Mouse (Mus musculus): Measurements from ENCODE around the gene 6030445D17Rik.
A peak's percentile ranks its signal among the peaks of the same experiment; 100 is the strongest.

Gene 6030445D17Rik

GRCm38 (mm10) chr4:136459210-136459609 lies 2.8 kb upstream of the 6030445D17Rik start:
- DNase-seq (ENCODE audit: low spot score) = no peak

- no peak for DNase-seq (ENCODE audit: low spot score)
Observed at GRCm38 (mm10) chr4:136461206-136461605, 844 bp upstream of the 6030445D17Rik start.

- no peak for DNase-seq (ENCODE audit: low spot score)
Observed at GRCm38 (mm10) chr4:136461761-136462085, 327 bp upstream of the 6030445D17Rik start.

DNA sequence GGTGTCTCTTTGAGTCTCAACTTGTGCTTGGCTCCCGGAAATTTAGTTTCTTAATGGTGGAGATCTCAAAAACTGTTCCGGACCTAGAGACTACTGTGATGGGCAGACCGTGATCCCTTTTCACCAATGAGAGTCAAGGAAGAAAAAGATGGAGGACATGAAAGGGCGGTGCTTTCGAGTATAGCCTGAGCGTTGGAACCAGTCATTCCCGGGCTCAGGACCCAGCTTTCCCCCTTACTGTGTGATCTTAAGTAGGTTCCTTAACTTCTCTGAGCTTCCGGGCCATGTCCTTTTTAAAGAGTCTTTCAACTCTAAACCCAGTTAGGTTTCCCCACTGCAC lies 759 bp downstream of the 6030445D17Rik start:
- no peak for DNase-seq (ENCODE audit: low spot score)

DNA sequence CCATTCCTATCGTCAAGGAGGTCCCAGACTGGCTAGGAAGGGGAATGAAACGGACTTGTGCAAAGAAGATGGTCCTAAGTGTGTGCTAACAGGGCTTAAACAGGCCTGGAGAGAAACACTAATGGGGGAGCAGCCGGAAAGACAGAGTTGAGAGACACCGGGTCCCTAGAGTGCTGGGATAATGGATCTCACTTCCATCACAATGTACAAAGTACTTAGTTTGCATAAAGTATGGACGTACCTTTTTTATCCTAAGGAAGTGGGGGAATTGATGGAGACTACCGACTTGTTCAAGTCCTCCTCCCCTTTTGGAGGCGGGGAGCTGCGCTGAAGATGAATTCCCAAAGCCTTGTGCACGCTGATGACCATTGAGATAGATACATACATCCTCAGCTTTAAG lies 1.4 kb downstream of the 6030445D17Rik start:
- no peak for DNase-seq (ENCODE audit: low spot score)

GRCm38 (mm10) chr4:136466226-136466625 lies 4.2 kb downstream of the 6030445D17Rik start:
- DNase-seq (ENCODE audit: low spot score) = peak; percentile 41

- DNase-seq (ENCODE audit: low spot score) = no peak
Observed at GRCm38 (mm10) chr4:136468553-136469327, 6.7 kb downstream of the 6030445D17Rik start.

- peak; percentile 93 for DNase-seq (ENCODE audit: low spot score)
Observed at GRCm38 (mm10) chr4:136469371-136469903, 7.4 kb downstream of the 6030445D17Rik start, which contains the start of gene Luzp1. Gene Luzp1 (plus strand): TSS chr4:136469761.

DNA sequence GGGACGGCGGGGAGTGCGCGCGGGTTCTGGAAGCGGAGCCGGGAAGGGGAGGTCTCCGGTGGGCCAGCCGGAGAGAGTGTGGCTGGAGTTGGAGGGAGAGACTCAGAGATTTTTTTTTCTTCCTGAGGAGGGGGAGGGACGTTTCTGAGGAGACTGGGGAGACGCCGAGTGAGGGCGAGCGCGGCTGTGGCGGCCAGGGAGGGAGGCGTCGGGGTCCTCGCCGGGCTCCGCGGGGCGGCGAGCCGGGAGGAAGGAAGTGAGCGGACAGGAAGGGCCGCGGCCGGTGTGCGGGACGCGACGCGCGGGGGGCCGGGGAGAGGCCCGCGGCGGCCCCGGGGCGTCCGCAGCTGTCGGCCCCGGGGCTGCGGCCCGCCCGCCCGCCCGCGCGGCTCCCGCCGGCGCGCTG lies 7.9 kb downstream of the 6030445D17Rik start:
- DNase-seq (ENCODE audit: low spot score) = no peak

GRCm38 (mm10) chr4:136470347-136471071 lies 8.5 kb downstream of the 6030445D17Rik start:
- peak; percentile 57 for DNase-seq (ENCODE audit: low spot score)

DNA sequence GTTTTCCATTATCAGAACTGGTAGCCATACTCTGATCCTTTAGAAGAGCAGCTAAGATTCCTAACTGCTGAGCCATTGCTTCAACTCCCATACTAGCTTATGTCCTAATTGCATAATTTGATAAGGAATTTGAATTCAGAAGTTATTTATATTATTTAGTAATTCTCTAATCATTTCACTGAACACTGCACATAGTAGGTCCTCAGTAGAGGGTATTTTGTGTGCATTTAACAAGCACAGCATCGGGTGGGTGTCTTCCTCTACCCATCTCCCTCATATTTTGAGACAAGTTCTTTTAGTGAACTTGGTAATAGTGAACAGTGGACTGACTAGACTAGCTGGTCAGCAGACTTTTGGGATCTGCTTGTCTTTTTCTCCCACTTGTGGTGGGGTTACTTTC lies 14.6 kb downstream of the 6030445D17Rik start:
- DNase-seq (ENCODE audit: low spot score) = no peak

DNA sequence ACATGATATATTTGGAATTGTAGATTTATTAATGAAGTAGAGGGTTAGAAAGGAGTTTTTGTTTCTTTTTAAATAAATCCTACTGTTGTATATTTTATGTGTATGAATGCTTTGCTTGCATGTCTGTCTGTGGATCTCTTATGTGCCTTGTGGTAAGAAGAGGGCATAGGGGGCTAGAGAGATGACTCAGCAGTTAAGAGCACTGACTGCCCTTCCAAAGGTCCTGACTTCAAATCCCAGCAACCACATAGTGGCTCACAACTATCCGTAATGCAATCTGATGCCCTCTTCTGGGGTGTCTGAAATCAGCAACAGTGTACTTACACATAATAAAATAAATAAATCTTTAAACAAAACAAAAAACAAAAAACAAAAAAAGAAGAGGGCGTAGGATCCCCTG lies 24.5 kb downstream of the 6030445D17Rik start:
- no peak for DNase-seq (ENCODE audit: low spot score)

DNA sequence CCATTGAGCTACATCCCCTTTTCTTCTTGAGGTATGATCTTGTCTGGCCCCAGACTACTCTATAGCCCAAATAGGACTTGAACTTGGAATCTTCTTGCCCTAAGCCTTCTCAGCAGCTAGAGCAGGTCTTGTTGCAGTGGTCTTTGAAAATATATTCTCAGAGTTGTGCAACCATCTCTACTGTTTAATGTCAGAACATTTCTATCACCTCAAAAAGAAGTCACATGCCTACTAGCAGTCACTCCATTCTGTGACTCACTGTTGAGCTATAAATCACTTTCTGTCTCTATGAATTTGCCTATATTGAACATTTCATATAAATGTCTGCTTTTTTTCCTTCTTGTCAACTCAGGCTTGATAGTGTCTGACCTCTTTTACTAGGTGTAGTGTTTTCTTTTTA lies 33.9 kb downstream of the 6030445D17Rik start:
- no peak for DNase-seq (ENCODE audit: low spot score)

GRCm38 (mm10) chr4:136505426-136506215 lies 43.6 kb downstream of the 6030445D17Rik start:
- no peak for DNase-seq (ENCODE audit: low spot score)

DNA sequence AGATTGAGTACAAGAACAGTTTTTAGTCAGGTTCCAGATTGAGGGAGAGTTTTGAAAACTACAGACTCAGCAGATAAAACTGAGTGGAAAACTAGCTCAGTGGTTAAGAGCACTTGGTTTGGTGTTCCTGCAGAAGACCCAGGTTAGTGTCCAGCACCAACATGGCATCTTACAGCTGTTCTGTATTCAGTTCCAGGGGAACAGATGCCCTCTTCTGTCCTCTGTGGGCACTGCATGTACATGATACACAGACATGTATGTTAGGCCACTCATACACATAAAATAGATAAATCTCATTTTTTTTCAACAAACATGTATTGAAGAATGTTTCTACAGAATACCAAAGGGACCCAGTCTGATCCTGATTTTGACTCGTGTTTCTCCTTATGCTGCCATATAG lies 47.8 kb downstream of the 6030445D17Rik start:
- peak; percentile 24 for DNase-seq (ENCODE audit: low spot score)

GRCm38 (mm10) chr4:136511708-136512107 lies 49.7 kb downstream of the 6030445D17Rik start:
- no peak for DNase-seq (ENCODE audit: low spot score)

GRCm38 (mm10) chr4:136512905-136513304 lies 50.9 kb downstream of the 6030445D17Rik start:
- no peak for DNase-seq (ENCODE audit: low spot score)

Measured in urinary bladder, postnatal 14 days (tissue).